Mouse (Mus musculus) cerebellum, adult 2 months (tissue): ENCODE results near the gene Arhgap42. TPM values are rescaled to one million over a fixed set of nuclear protein-coding genes. Genes with fewer than 3 reads are reported as not detected.

Experiments
- DNase-seq, 2 experiments: peaks; one replicate each; pipeline ENCODE4 v3.0.0; 2021
- H3K27ac ChIP-seq: fragments of 200-500 bp; 2 replicates; pipeline ENCODE4 v1.5.1; 2012; ENCODE audit warnings: low read length, control low read depth, inconsistent platforms; ENCODE audit not compliant: insufficient read depth
- H3K27me3 ChIP-seq: fragments of 200-500 bp; 2 replicates; pipeline ENCODE4 v1.6.1; 2012; ENCODE audit warnings: inconsistent platforms, mild to moderate bottlenecking, low read length, moderate library complexity; ENCODE audit not compliant: control insufficient read depth, insufficient read depth
- H3K4me1 ChIP-seq: fragments of 200-500 bp; 2 replicates; pipeline ENCODE4 v1.6.1; 2011; ENCODE audit warnings: low read length; ENCODE audit not compliant: control insufficient read depth, insufficient read depth
- H3K4me3 ChIP-seq: fragments of 200-500 bp; replicated peaks from 2 replicates; pipeline ENCODE3; 2011; ENCODE audit warnings: mild to moderate bottlenecking, low read depth, low read length, control low read depth; ENCODE audit not compliant: insufficient read depth
- CTCF ChIP-seq: fragments of 200-500 bp; IDR thresholded peaks from 2 replicates; pipeline ENCODE4 v1.5.1; 2011; ENCODE audit warnings: low read depth, mild to moderate bottlenecking, control low read depth, low read length, moderate library complexity, borderline replicate concordance; ENCODE audit not compliant: insufficient read depth
- POLR2A ChIP-seq: fragments of 200-500 bp; IDR thresholded peaks from 2 replicates; pipeline ENCODE4 v1.6.1; 2011; ENCODE audit warnings: low read length, control low read depth, borderline replicate concordance; ENCODE audit not compliant: insufficient read depth
- WGBS: fragments of 180-500 bp; shearing (Covaris S2); methylation state at CpG from one replicate; pipeline ENCODE4 v1.1.7; 2018; 5-methylcytosine and 5-hydroxymethylcytosine counted together
- polyA plus RNA-seq: library from polyadenylated mRNA; depleted of rRNA; stranded (reverse); fragments of >200 nt; gene quantifications from 2 replicates; pipeline ENCODE4 v1.2.3, GENCODE M21; 2012

Arhgap42 gene
- polyA plus RNA-seq, 1 experiment, result 4.0 TPM

DNA sequence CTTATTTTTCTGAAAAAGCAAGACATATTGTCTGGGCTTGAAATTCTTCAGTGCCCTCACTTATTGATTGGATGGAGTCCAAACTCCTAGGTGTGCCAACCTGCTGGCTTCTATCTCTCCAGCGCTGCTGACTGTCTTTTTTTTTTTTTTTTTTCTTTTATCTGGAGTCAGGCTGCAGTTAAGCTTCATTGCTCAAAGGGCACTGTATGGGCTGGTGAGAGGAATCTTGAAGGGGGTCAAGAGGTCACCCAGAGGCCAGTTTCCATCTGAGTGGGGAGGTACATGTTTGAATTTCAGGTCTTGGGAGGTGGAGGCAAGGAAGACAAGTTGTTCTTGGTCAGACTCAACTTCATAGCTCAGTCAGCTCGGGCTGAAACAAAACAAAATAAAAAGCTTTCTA, 9.6 kb upstream of the Arhgap42 start:
- H3K4me1 ChIP-seq, result no peaks in the 10 kb centered on the region
- no peak for TF ChIP-seq CTCF

DNA sequence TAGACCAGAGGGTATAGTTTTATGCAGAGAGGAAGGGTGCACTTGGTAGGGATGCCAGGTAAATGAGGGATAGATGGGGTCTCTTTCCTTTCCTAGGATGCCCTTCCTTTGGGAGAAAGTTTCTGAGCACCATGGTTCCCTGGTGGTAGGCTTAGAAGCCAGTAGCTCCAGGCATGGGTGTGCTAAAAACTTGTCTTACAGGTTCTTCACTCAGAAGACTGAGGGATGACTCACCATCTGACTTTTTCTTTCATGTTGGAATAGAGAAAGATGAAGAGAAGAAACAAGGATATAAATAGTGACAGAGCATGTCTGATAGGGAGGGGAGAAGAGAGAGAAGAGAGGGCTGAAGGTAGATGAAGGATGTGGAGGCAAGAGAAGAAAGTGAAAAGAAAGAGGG, 7.1 kb upstream of the Arhgap42 start:
- Histone ChIP-seq H3K4me1 (no peaks in the 10 kb centered on the region), H3K27me3 (no peaks in the 10 kb centered on the region), H3K4me3 (no peak overlapping the region), H3K27ac (no peak overlapping the region)
- no peak for DNase-seq
- TF ChIP-seq POLR2A, result no peak
- no peak for TF ChIP-seq CTCF

More for the DNA sequence above, 9.6 kb upstream of the Arhgap42 start:
- Histone ChIP-seq H3K27me3 (no peaks in the 10 kb centered on the region), H3K27ac (no peak overlapping the region), H3K4me3 (no peak overlapping the region)
- 38% methylated on average over 2 of the region's 2 CpGs for WGBS
- no peak for DNase-seq

GRCm38 (mm10) chr9:9243834-9244233, 4.9 kb upstream of the Arhgap42 start:
- 62% methylated on average over 4 of the region's 4 CpGs for WGBS
- no peak for DNase-seq
- 0 out of 2 replicates have a peak, but pooled peaks cover 2% of the 10 kb centered on the region for H3K27me3 ChIP-seq
- TF ChIP-seq CTCF, result no peak
- H3K4me1 ChIP-seq, result no peaks in the 10 kb centered on the region; the same call in 1 of the 2 replicates
- no peak overlapping the region for H3K27ac ChIP-seq
- H3K4me3 ChIP-seq, result no peak overlapping the region

DNA sequence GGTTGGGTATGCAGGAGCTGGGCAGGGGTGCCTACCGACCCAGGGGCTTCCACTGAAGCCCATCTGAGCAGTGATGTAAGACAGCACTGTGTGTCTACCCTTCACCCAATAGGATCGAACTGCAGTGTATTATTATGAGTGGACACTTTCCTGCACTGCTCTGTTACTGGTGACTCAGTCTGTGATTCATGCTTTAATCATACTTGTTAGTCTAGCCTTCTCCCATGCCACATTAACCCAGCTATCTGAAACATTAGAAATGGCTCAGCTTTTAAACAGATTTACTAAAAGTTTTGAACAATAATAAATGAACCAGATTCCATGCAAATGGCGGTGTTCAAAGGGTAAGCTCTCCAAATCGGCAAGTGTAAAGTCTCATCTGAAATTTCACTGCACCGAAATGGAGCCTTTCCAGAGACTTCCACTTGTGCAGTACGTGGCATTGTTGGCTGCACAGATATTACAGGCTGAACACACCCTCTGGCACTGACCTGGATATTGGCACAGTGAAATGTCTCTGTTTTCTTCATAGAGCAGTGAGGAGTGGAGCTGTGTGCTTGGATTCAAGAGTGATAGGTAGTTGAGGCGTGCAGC, 2.4 kb upstream of the Arhgap42 start:
- no peak for DNase-seq
- 0 out of 2 replicates have a peak, but pooled peaks cover 2% of the 10 kb centered on the region for H3K27me3 ChIP-seq
- TF ChIP-seq POLR2A (no peak), CTCF (no peak)
- H3K27ac ChIP-seq, result no peak overlapping the region
- WGBS, result 69% methylated on average over 7 of the region's 7 CpGs
- H3K4me3 ChIP-seq, result no peak overlapping the region
- H3K4me1 ChIP-seq, result no peaks in the 10 kb centered on the region; the same call in 1 of the 2 replicates

DNA sequence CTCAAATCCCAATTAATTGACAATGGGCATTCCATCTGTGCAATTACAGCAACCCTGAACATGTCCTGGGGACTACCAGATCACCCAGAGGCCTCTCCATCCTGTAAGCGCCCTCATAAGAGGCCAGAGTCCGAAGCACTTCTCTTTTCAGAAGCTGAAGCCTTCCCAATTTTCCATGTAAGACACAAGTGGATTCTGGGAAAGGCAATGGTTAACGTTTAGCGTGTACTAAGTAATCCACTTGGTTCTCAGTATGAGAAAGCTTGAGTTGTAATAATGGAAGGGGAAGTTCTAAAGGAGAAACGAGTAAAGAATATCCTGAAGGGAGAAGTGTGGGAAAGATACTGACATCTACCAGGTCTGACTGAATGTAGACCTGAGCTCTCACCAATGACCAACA, 1.4 kb downstream of the Arhgap42 start:
- 43% methylated on average over 5 of the region's 5 CpGs for WGBS
- H3K27me3 ChIP-seq, result 0 out of 2 replicates have a peak, but pooled peaks cover 2% of the 10 kb centered on the region
- TF ChIP-seq CTCF (no peak), POLR2A (no peak)
- no peaks in the 10 kb centered on the region; the same call in 1 of the 2 replicates for H3K4me1 ChIP-seq
- H3K4me3 ChIP-seq, result no peak overlapping the region
- H3K27ac ChIP-seq, result no peak overlapping the region
- no peak for DNase-seq

GRCm38 (mm10) chr9:9229662-9230061, 9.2 kb downstream of the Arhgap42 start:
- Histone ChIP-seq H3K4me3 (no peak overlapping the region), H3K27ac (no peak overlapping the region), H3K27me3 (no peaks in the 10 kb centered on the region), H3K4me1 (no peaks in the 10 kb centered on the region)
- TF ChIP-seq CTCF (no peak), POLR2A (no peak)
- 33% methylated on average over 3 of the region's 3 CpGs for WGBS
- DNase-seq, result no peak

- no peak for TF ChIP-seq CTCF
- TF ChIP-seq POLR2A, result no peak
- Histone ChIP-seq H3K4me3 (no peak overlapping the region), H3K4me1 (no peaks in the 10 kb centered on the region), H3K27ac (no peak overlapping the region), H3K27me3 (no peaks in the 10 kb centered on the region; the same call in 1 of the 2 replicates)
- DNase-seq, result no peak
- WGBS, result 91% methylated on average over 1 of the region's 1 CpGs
These were observed 14.1 kb downstream of the Arhgap42 start for GRCm38 (mm10) chr9:9224837-9225236.

- Histone ChIP-seq H3K4me3 (no peak overlapping the region), H3K4me1 (no peaks in the 10 kb centered on the region), H3K27ac (no peak overlapping the region), H3K27me3 (no peaks in the 10 kb centered on the region; the same call in 1 of the 2 replicates)
- WGBS, result 59% methylated on average over 3 of the region's 3 CpGs
- TF ChIP-seq POLR2A, result no peak
- no peak for TF ChIP-seq CTCF
- no peak for DNase-seq
These were observed 15.5 kb downstream of the Arhgap42 start for GRCm38 (mm10) chr9:9223384-9223783.
